Mouse (Mus musculus) B cell, adult 2 months (primary cell): ENCODE measurements around the gene Olfr1284.
"Not testable (repeated sequence)": the region's sequence is repeated elsewhere in the genome, so short reads cannot be mapped to it uniquely, and the experiment has no call there.

ENCODE experiments used
- DNase-seq, 2 experiments: peaks; one replicate each; pipeline ENCODE4 v3.0.0; 2022

The Olfr1284 gene

GRCm38 (mm10) chr2:111375222-111375621, at the start of gene Olfr1284:
TSS of gene Olfr1284 (plus strand) at chr2:111375522.
- no peak for DNase-seq

- no peak for DNase-seq
Measured at GRCm38 (mm10) chr2:111326220-111326619, 49.1 kb upstream of the Olfr1284 start, which contains the start of gene Olfr1281. TSS of gene Olfr1281 (plus strand) at chr2:111326520.

- DNase-seq: not testable (repeated sequence)
Measured at GRCm38 (mm10) chr2:111333721-111334120, 41.6 kb upstream of the Olfr1284 start.

- no peak for DNase-seq
Measured at GRCm38 (mm10) chr2:111335976-111336375, 39.3 kb upstream of the Olfr1284 start, which contains the start of gene Olfr1282. TSS of gene Olfr1282 (minus strand) at chr2:111336076.

GRCm38 (mm10) chr2:111366490-111366889, 8.8 kb upstream of the Olfr1284 start, which contains the start of gene Olfr1283:
TSS of gene Olfr1283 (plus strand) at chr2:111366790.
- no peak for DNase-seq

GRCm38 (mm10) chr2:111422931-111423330, 47.6 kb downstream of the Olfr1284 start, which contains the start of gene Olfr1286:
TSS of gene Olfr1286 (minus strand) at chr2:111423115.
- DNase-seq: no peak
